Mouse (Mus musculus): ENCODE measurements around the gene Ptpn23. TPM values are rescaled to one million over a fixed set of nuclear protein-coding genes. Genes with fewer than 3 reads are reported as not detected.

The Ptpn23 gene
- 21.3 and 27.2 TPM in 2 replicates for polyA plus RNA-seq (2015; fragmentation: Nextera tagmentation; extraction: Ambion mirVana)

DNA sequence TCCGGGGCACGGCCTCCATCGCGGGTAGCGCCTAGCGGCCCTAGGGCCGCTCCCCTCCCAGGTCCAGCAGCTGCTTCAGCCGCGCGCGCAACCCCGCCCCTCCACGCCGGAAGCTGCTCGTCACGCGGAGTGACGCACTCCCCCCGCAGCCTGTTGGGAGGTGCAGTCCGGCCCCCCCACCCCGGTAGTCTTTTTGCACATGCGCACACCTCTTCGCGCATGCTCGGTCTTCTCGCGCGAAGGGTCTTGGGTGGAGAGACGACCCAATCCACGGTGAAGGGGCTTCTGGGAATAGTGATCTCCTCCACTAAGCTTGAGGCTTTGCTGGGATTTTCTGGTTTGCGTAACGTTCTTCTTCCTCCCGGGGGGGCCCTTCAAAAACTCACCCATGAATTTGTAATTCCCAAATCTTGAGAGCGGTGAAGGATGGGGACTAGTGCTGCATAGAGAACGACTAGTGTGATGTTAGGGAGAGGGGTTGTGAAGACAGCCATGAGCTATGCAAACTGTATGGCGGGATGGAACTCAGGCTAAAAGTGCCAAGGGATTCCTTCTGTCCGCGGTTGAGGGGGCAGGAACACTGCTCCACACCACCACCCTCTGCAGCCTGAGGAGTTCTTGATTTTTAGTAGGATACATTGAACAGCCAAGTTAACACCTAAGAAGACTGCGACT, at the start of gene Ptpn23:
Gene Ptpn23 (minus strand): TSS at position 115 of the 675 bp plus-strand sequence.
- Histone ChIP-seq H3K36me3 (ENCODE audit: control insufficient read depth, insufficient read depth) (no peaks in the 10 kb centered on the region), H3K4me3 (replicated peaks; ENCODE audit: low read length) (peak within 1 kb of the TSS; percentile 77), H3K27ac (ENCODE audit: low read length) (peak within 1 kb of the TSS; percentile 86), H3K9me3 (ENCODE audit: control insufficient read depth, low read length) (no peaks in the 10 kb centered on the region), H3K4me2 (ENCODE audit: low read length) (peak within 1 kb of the TSS; percentile 78), H3K4me1 (replicated peaks; ENCODE audit: control insufficient read depth, insufficient read depth, low read length) (peaks cover 16% of the 10 kb centered on the region), H3K9ac (replicated peaks; ENCODE audit: low read depth, low read length) (peak within 1 kb of the TSS; percentile 85), H3K27me3 (replicated peaks; ENCODE audit: control insufficient read depth, insufficient read depth, low read length) (no peaks in the 10 kb centered on the region)
- peak; percentile 96 for ATAC-seq
- under 1% methylated on average over 39 of the region's 39 CpGs for WGBS

DNA sequence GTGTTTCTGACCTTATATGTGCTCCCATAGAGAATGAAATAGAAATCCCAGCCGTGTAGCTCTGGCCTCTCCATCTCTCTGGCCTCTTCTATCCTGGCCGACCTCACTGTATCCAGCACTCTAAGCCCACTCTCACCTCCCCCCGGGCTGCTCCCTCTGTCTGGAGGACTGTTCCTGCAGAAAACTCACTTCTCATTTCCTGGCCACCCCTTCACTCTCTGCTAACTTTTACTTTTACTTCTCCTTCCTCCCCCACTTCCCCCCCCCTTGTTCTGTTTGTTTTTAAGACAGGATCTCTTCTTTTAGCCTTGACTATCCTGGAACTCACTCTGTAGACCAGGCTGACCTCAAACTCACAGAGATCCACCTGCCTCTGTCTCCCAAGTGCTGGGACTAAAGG, 44.5 kb upstream of the Ptpn23 start:
- no peaks in the 10 kb centered on the region for H3K27me3 ChIP-seq (replicated peaks; ENCODE audit: control insufficient read depth, insufficient read depth, low read length)
- no peak overlapping the region for H3K4me3 ChIP-seq (replicated peaks; ENCODE audit: low read length)
- 0 out of 2 replicates have a peak, but pooled peaks cover 4% of the 10 kb centered on the region for H3K36me3 ChIP-seq (ENCODE audit: control insufficient read depth, insufficient read depth)
- H3K4me2 ChIP-seq (ENCODE audit: low read length) = no peak overlapping the region
- H3K9me3 ChIP-seq (ENCODE audit: control insufficient read depth, low read length) = no peaks in the 10 kb centered on the region
- no peak overlapping the region for H3K9ac ChIP-seq (replicated peaks; ENCODE audit: low read depth, low read length)
- no peak for ATAC-seq
- no peaks in the 10 kb centered on the region for H3K4me1 ChIP-seq (replicated peaks; ENCODE audit: control insufficient read depth, insufficient read depth, low read length)
- no peak overlapping the region for H3K27ac ChIP-seq (ENCODE audit: low read length)
- 77% methylated on average over 3 of the region's 3 CpGs for whole genome bisulfite sequencing

DNA sequence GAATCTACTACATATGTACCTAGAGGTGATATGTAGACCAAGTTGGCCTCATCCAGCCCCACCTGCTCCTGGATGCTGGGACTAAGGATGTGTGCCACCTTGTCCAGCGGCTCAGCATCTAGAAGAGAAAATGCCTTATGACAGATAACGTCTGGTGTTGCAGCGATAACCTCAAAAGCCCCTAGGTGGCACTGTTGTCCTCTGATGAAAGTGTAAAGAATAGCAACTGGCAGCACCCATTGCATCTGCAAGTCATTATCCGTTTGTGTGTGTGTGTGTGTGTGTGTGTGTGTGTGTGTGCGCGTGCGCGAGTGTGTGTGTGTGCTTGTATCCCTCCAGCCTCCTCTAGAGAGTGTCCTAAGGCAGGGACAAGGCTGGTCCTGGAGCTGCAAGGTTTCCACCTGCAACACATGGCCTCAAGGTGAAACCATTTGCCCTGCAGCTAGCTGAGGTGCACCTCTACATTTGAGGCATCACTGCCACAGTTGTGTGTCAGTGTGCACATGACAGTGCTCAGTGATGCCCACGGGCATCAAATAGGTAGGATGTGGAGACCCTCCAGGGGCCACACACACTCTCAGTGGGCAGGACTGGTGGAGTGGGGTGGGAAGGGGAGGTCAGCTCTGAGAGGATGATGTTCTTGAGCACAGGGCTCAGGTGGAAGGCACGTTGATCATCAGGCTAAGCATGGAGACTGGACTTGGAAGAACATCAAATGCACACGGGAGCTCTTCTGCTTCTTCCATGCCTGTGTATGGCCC, 41.0 kb upstream of the Ptpn23 start:
- Histone ChIP-seq H3K4me3 (replicated peaks; ENCODE audit: low read length) (no peak overlapping the region), H3K27me3 (replicated peaks; ENCODE audit: control insufficient read depth, insufficient read depth, low read length) (no peaks in the 10 kb centered on the region), H3K9ac (replicated peaks; ENCODE audit: low read depth, low read length) (no peak overlapping the region), H3K27ac (ENCODE audit: low read length) (no peak overlapping the region), H3K9me3 (ENCODE audit: control insufficient read depth, low read length) (no peaks in the 10 kb centered on the region), H3K4me2 (ENCODE audit: low read length) (no peak overlapping the region), H3K36me3 (ENCODE audit: control insufficient read depth, insufficient read depth) (0 out of 2 replicates have a peak, but pooled peaks cover 4% of the 10 kb centered on the region), H3K4me1 (replicated peaks; ENCODE audit: control insufficient read depth, insufficient read depth, low read length) (no peaks in the 10 kb centered on the region)
- 27% methylated on average over 11 of the region's 11 CpGs for WGBS
- peak; percentile 91 for ATAC-seq

DNA sequence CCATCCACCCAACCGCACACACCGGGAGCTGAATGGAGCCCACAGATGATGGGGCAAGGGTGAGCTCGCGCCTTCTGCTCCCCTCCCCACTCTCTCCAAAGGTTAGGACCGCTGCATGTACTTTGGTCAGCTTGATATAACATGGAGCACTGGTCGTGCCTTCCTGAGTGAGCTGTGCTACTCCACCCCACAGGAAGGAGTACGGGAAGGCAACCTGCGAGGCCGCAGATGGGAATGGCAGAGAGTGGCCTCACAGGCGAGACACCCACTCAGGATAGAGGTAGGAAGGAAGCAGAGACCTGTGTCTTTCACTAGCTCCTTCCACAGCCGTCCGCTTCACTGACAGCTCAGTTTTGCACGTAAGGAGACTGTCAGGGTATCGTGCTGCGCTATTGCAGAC, 40.3 kb upstream of the Ptpn23 start:
- ATAC-seq = no peak; the same call in 1 of the 2 replicates
- H3K4me3 ChIP-seq (replicated peaks; ENCODE audit: low read length) = no peak overlapping the region
- H3K9ac ChIP-seq (replicated peaks; ENCODE audit: low read depth, low read length) = no peak overlapping the region
- H3K36me3 ChIP-seq (ENCODE audit: control insufficient read depth, insufficient read depth) = 0 out of 2 replicates have a peak, but pooled peaks cover 4% of the 10 kb centered on the region
- no peak overlapping the region for H3K27ac ChIP-seq (ENCODE audit: low read length)
- H3K9me3 ChIP-seq (ENCODE audit: control insufficient read depth, low read length) = no peaks in the 10 kb centered on the region
- WGBS = 84% methylated on average over 15 of the region's 15 CpGs
- no peaks in the 10 kb centered on the region for H3K4me1 ChIP-seq (replicated peaks; ENCODE audit: control insufficient read depth, insufficient read depth, low read length)
- H3K27me3 ChIP-seq (replicated peaks; ENCODE audit: control insufficient read depth, insufficient read depth, low read length) = no peaks in the 10 kb centered on the region
- no peak overlapping the region for H3K4me2 ChIP-seq (ENCODE audit: low read length)

DNA sequence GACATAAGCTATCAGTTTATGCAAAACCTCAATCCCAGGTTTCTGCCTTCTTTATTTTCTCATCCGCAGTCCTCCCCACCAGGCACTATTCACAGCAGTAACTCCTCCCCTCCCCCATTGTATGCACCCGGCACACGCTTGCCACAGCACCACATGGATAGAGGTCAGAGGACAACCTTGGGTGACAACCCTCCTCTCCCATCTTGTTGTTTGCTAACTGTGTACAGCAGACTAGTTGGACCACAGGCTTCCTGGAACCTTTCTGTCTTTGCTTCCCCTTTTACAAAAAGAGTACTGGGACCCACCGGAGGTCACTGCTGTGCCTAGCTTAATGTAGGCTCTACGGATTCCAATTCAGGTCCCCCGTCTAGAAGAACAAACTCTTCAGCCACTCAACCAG, 32.5 kb upstream of the Ptpn23 start:
- H3K36me3 ChIP-seq (ENCODE audit: control insufficient read depth, insufficient read depth) = peaks cover 6% of the 10 kb centered on the region; the same call in 1 of the 2 replicates
- H3K27ac ChIP-seq (ENCODE audit: low read length) = no peak overlapping the region
- ATAC-seq = no peak
- H3K4me2 ChIP-seq (ENCODE audit: low read length) = no peak overlapping the region
- H3K4me1 ChIP-seq (replicated peaks; ENCODE audit: control insufficient read depth, insufficient read depth, low read length) = no peaks in the 10 kb centered on the region
- H3K9me3 ChIP-seq (ENCODE audit: control insufficient read depth, low read length) = no peaks in the 10 kb centered on the region
- no peak overlapping the region for H3K4me3 ChIP-seq (replicated peaks; ENCODE audit: low read length)
- WGBS = 93% methylated on average over 6 of the region's 6 CpGs
- H3K27me3 ChIP-seq (replicated peaks; ENCODE audit: control insufficient read depth, insufficient read depth, low read length) = no peaks in the 10 kb centered on the region
- no peak overlapping the region for H3K9ac ChIP-seq (replicated peaks; ENCODE audit: low read depth, low read length)

DNA sequence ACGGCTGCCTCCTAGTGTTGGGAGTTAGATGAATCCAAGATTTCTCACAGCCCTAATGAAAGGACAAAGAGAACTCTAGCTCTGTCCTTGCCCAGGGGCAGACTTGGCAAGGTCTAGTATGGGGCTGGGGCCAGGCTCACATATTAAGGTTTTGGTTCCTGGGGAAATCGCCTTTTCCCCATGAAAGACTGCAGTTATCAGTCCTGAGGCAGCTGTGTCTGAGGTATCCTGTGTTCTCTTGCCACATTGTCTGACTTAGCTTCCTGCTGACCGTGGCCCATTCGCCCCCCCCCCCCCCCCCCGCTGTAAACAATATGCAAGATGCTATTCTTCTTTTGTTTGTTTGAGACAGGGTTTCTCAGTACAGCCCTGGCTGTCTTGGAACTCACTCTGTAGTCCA, 32.0 kb upstream of the Ptpn23 start:
- 69% methylated on average over 3 of the region's 5 CpGs for WGBS
- ATAC-seq = no peak

DNA sequence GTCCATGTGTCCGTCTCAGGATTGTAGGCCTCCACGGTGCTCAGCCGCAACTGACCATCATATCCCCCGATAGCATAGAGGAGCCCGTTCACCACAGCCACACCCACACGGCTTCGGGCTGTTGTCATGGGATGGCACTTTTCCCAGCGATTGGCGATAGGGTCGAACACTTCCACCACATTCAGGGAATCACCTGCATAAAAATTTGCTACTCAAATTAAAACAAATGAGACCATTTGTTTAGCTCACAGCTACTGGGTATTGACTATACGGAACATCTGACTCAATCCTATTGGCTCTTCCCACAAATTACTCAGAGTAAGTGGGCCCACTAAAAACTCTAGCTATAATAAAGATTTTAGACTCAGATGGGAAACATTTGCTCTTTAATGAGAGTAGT, 28.0 kb upstream of the Ptpn23 start:
- Histone ChIP-seq H3K4me3 (replicated peaks; ENCODE audit: low read length) (no peak overlapping the region), H3K27me3 (replicated peaks; ENCODE audit: control insufficient read depth, insufficient read depth, low read length) (no peaks in the 10 kb centered on the region), H3K9ac (replicated peaks; ENCODE audit: low read depth, low read length) (no peak overlapping the region), H3K4me1 (replicated peaks; ENCODE audit: control insufficient read depth, insufficient read depth, low read length) (no peaks in the 10 kb centered on the region), H3K9me3 (ENCODE audit: control insufficient read depth, low read length) (no peaks in the 10 kb centered on the region), H3K4me2 (ENCODE audit: low read length) (no peak overlapping the region), H3K27ac (ENCODE audit: low read length) (no peak overlapping the region), H3K36me3 (ENCODE audit: control insufficient read depth, insufficient read depth) (peaks cover 8% of the 10 kb centered on the region; the same call in 1 of the 2 replicates)
- WGBS = 95% methylated on average over 11 of the region's 11 CpGs
- ATAC-seq = no peak

More for the DNA sequence above, 32.0 kb upstream of the Ptpn23 start:
- Histone ChIP-seq H3K36me3 (ENCODE audit: control insufficient read depth, insufficient read depth) (peaks cover 8% of the 10 kb centered on the region; the same call in 1 of the 2 replicates), H3K27ac (ENCODE audit: low read length) (no peak overlapping the region), H3K27me3 (replicated peaks; ENCODE audit: control insufficient read depth, insufficient read depth, low read length) (no peaks in the 10 kb centered on the region), H3K4me3 (replicated peaks; ENCODE audit: low read length) (no peak overlapping the region), H3K9ac (replicated peaks; ENCODE audit: low read depth, low read length) (no peak overlapping the region), H3K9me3 (ENCODE audit: control insufficient read depth, low read length) (no peaks in the 10 kb centered on the region), H3K4me1 (replicated peaks; ENCODE audit: control insufficient read depth, insufficient read depth, low read length) (no peaks in the 10 kb centered on the region), H3K4me2 (ENCODE audit: low read length) (no peak overlapping the region)

DNA sequence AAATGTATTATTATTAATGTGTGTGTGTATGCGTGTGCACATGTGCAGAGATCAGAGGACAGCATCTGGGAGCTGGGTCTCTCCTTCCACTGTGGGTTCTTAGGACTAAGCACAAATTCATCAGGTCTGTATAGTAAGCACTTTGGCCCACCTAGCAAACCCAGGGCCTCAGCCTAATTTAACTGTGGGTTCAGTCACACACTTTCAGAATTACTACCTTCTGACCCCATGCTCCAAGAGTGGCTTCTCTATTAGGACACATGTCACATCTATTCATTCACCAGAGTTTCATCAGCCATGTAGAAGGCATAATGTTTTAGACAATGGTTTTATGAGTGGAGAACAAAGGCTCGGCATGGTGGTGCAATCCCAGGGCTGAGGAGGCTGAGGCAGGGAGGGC, 25.0 kb upstream of the Ptpn23 start:
- H3K4me1 ChIP-seq (replicated peaks; ENCODE audit: control insufficient read depth, insufficient read depth, low read length) = no peaks in the 10 kb centered on the region
- no peaks in the 10 kb centered on the region for H3K27me3 ChIP-seq (replicated peaks; ENCODE audit: control insufficient read depth, insufficient read depth, low read length)
- no peak for ATAC-seq
- no peaks in the 10 kb centered on the region for H3K9me3 ChIP-seq (ENCODE audit: control insufficient read depth, low read length)
- H3K27ac ChIP-seq (ENCODE audit: low read length) = no peak overlapping the region
- no peak overlapping the region for H3K9ac ChIP-seq (replicated peaks; ENCODE audit: low read depth, low read length)
- WGBS = 95% methylated on average over 2 of the region's 2 CpGs
- peaks cover 20% of the 10 kb centered on the region for H3K36me3 ChIP-seq (ENCODE audit: control insufficient read depth, insufficient read depth)
- no peak overlapping the region for H3K4me3 ChIP-seq (replicated peaks; ENCODE audit: low read length)
- H3K4me2 ChIP-seq (ENCODE audit: low read length) = no peak overlapping the region

DNA sequence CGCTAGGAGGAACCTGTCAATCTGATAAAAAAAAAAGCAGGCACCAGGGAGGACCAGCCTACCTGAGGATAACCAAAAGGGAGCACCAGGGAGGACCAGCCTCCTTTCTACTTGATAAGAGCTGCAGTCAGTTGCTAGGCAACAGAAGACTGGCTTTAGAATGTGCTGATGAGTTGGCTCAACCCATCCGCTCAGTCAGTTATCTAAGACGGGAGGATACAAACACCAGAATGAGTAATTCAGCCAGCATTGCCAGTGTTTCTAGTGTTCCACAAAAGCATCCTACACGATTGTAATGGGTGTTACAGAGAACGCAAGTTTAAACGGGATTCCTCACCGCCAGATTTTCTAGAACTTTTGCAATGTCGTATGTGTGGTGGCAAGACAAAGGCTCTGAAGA, 23.2 kb upstream of the Ptpn23 start:
- Histone ChIP-seq H3K27me3 (replicated peaks; ENCODE audit: control insufficient read depth, insufficient read depth, low read length) (no peaks in the 10 kb centered on the region), H3K4me2 (ENCODE audit: low read length) (no peak overlapping the region), H3K9ac (replicated peaks; ENCODE audit: low read depth, low read length) (no peak overlapping the region), H3K27ac (ENCODE audit: low read length) (no peak overlapping the region), H3K4me3 (replicated peaks; ENCODE audit: low read length) (no peak overlapping the region), H3K4me1 (replicated peaks; ENCODE audit: control insufficient read depth, insufficient read depth, low read length) (no peaks in the 10 kb centered on the region), H3K9me3 (ENCODE audit: control insufficient read depth, low read length) (no peaks in the 10 kb centered on the region), H3K36me3 (ENCODE audit: control insufficient read depth, insufficient read depth) (peaks cover 20% of the 10 kb centered on the region)
- ATAC-seq = no peak
- 70% methylated on average over 8 of the region's 8 CpGs for WGBS
